Mouse (Mus musculus) cerebellum, adult (tissue): ENCODE data around the gene Dnm2.
"Not testable (repeated sequence)": the region's sequence is repeated elsewhere in the genome, so short reads cannot be mapped to it uniquely, and the experiment has no call there.

Experiments used
- ATAC-seq: cut with Nextera tagmentation; 2 replicates; pipeline ENCODE4 v1.9.2; 2017; ENCODE audit warnings: mild to moderate bottlenecking, moderate library complexity, mixed read lengths; ENCODE audit not compliant: insufficient number of reproducible peaks, low FRiP score, low TSS enrichment

Dnm2 gene

DNA sequence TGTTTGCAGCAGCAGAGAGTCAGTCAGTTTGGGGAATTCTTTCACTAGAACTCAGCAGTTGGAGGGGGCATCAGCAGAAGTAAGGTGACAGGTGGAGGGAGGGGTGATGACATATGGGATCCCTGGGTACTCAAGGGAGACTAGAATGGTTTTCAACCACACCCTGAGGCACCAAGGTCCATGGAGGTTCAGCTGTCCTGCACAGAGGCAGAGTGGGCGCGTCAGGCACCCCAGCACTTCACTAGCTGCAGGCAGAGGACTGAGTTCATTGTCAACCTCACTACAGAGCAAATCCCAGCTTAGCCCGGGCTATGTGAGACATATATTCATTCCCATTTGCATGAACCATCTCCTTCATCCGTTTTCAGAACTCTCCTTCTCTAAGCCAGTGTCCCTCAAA is 112.3 kb downstream of the Dnm2 start:
- ATAC-seq = no peak

DNA sequence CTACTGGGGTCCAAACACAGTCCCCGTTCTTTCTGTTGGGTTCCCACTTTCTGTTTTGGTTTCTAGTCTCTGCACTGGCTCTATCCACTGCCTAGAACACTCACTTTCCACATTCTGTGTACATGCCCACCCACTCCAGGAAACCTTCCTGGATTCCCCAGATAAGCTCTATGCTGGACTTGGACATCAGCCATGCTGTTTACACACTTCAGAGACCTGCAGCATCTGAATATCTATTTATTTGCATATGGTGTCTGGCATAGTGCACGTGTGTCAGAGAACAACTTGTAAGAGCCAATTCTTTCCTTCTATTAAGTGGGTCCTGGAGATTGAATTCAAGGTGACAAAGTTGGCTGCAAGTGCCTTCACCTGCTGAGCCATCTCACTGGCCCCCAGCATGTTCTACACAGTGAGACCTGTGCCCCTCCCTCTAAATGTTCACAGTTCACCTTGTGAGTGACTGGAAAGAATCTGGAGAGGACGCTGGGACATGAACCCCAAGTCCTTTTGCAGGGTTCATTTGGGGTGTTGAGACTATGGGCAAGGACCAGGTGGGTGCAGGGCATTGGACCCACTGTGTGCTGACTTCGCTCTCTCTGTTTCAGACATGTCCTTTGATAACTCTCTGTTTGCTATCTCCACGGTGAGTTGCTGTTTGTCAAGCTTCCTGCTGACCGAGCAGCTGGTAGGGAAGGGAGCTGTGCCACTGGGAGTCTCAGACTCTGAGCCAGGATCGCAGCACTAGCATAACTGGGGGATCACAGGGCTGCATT is 115.5 kb downstream of the Dnm2 start:
- no peak for ATAC-seq

DNA sequence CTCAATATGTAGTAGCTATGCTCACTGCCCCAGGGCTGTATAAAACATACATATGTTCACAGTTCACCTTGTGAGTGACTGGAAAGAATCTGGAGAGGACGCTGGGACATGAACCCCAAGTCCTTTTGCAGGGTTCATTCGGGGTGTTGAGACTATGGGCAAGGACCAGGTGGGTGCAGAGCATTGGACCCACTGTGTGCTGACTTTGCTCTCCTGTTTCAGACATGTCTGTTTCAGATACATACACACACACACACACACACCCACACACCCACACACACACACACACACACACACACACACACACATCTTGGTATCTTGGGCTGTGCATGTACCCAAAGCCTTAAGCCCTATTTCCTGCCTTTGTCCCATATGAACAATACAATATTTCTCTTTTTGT is 117.3 kb downstream of the Dnm2 start:
- not testable (repeated sequence) for ATAC-seq

DNA sequence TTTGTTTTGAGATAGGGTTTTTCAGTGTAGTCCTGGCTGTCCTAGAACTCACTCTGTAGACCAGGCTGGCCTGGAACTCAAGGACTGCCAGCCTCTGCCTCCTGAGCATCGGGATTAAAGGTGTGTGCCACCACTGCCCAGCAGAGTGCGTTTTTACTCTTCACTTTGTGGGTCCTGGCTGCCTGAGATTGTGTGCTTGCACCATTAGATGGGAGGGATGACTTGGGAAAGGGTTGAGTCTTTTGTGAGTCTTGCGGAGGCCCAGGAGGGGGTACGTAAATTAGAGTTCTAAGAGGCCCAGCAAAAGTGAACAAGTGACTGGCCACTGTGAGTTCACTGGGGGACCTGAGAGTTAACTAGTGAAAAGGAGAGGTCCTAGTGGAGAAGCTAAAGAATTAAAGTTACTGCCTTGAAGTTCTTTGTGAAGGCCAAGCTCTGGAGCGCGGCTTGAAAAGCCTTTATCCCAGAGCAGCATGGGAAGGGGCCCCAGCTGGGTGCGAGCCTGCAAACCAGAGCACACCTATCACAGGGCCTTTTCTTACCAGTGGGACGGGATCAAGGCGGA is 120.7 kb downstream of the Dnm2 start:
- ATAC-seq = peak; percentile 49

DNA sequence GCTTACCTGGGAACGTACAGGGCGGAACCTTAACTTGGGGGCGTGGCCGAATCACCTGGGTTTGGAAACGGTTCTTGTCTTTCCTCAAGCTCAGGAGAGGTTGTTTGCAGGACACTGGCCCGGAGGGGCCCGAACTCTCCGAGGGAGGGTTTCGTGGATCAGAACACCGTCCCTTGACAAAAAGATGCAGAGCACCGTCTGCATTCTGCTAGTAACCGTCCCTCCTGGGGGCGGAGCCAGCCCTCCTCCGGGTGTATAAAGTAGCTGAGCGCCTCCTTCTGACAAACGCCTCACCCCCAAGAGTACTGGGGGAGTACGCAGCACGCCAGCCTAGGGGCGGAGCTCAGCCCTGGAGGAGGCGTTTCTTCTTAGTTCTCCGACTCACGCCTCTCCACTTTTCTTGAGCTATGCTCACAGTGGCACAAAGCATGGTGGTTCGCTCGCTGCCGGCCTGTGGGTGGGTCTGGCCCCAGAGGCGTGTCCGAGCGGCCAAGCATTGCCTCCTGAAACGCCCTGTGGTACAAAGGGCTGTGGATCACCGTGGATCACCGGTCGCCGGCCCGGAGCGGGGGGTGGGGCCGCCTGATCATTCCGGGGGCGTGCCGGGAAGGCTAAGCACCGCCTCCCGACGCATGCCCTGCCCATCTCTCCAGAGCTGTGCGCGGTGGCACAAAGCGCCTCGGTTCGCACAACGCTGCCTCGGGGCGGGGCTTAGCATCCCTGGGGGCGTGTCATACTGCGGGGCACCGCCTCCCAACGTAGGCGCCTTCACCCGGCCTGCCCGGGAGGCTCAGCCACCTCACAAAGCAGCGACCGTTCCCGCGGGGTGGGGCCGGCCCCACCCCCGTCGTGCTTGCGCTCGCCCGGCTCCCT is 121.4 kb downstream of the Dnm2 start:
- peak; percentile 87 for ATAC-seq

DNA sequence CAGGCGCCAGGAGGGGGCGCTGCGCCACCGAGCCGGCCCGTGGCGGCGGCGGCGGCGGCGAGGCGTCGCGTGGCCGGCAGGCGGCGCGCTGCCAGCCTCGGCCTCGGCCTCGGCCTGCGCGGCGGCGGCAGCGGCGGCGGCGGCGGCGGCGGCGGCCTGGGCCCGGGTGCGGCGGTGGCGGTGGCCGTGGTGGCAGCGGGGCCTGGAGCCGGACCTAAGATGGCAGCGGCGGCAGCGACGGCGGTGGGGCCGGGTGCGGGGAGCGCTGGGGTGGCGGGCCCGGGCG is 122.0 kb downstream of the Dnm2 start, which contains the start of gene Carm1:
Gene Carm1, plus strand, starts transcription at position 106 of the 286 bp plus-strand sequence.
- ATAC-seq = no peak

DNA sequence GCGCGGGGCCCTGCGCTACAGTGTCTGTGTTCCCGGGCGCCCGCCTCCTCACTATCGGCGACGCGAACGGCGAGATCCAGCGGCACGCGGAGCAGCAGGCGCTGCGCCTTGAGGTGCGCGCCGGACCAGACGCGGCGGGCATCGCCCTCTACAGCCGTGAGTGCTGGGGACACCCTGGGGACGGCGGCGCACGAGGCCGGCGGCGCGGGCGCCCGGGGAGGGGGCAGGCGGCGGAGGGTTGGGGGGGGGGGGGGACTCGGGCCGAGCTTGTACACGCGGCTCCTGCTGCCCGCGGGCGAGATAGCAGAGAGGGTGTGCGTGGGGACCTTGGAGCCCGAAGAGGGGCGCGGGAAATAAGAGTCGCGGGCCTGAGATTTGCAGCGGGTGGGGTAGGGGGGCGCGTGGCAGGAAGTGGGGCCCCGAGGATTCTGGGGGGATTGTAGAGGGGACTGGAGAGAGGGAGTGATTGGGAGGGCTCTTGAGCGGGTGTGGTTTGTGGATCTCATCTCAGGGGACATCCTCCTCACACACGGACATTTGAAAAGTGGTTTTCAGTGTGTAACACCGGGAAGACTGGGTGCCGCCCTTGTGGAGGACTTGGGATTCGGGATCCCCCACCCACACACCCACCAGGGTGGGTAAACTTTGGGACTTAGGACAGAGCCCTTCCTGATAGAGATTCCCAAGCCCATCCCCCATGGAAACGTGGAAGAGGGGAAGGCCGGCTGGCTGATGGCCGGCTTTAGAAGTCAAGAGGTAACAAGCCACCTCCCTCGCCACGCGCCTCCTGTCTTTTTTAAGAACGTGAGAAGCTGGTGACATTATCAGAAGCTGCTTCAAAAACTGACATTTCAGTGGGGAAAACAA is 122.6 kb downstream of the Dnm2 start:
- ATAC-seq = peak; percentile 5; the same call in 1 of the 2 replicates

DNA sequence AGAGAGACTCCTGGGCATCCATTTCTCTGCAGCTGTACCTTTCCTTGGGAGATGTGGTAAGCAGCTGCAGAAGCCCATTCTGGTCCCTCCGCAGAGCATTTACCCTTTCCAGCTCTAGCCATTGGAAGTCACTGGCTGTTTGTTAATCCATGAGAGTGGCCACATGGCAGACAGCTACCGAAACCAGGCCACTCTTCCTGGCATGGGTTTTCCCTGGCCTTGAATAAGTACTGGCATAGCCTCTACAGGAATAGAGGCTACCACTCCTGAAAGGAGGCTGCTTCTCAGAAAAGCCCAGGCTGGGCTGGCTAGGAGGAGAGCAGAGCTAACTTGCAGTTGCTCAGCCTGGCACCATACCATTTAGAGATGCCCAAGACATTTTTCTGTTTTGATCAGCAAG is 126.3 kb downstream of the Dnm2 start:
- no peak for ATAC-seq

DNA sequence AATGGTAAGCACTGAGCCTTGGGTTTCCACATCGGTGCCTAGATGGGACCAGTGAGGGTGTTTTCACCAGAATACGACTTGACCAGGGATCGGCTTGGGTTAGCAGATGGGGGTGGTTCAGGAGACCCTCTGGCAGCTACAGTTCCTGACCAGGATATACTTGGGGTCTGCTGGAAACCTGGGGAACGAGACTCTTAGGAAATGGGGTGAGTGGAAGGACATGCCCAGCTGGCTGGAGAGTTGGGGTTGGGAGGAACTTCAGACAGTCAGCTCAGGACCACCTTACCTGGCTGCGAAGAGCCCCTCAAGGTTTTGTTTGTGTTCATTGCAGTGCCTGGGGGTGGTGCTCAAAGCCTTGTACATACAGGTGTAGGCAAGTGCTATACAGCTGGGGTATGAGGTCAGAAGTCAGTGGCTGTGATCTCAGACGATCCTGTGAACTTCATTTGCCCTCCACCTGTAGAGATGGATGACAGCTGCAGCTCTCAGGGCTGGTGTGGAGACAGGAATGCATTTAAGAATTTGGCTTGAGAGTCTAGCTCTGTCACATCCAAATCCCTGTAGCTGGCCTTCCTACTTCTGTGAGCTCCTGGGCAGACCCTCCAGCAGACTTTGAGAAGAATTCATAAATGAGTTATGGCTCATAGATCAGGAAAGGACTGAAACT is 129.0 kb downstream of the Dnm2 start:
- ATAC-seq = no peak

DNA sequence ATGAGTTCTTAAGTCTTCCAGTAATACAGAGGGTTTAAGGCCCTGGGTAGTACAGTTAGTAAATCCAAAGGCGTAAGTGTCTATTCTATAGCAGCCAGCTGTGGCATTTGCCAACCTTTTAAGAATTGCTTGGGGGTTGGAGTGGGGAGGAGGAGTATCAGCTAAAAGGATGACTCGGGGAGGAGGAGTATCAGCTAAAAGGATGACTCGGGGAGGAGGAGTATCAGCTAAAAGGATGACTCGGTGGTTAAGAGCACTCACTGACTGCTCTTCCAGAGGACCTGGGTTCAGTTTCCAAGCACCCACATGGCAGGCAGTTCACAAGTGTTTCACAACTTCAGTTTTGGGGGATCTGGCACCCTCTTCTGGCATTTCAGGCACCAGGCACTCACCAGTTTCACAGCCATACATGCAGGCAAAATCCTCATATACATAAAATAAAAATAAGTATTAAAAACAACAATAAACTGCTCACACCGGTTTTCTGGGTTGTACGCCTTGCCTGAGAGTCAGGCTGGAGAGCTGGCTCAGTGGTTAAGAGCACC is 130.6 kb downstream of the Dnm2 start:
- no peak for ATAC-seq

DNA sequence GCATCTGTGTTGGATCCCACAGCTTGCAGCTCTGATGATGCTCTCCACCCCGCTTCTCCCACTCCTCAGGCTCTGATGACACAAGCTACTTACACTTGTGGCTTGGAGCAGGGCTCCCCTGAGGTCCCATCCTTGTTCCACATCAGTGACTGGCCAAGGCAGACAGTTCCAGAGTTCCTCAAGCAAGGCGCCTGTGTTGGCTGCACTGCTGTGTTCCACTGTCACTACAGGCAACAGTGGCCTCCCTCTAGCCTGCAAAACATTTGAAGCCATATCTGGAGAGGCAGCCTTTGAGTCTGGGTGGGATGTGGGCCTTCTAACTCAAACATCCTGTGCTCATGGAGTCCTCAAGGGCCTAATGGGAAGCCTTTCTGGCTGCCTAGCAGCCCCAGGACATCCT is 132.3 kb downstream of the Dnm2 start:
- ATAC-seq = no peak
